Mouse (Mus musculus) fibroblast of lung, adult 2 months (primary cell): Measurements from ENCODE around the gene Ssh1.
A peak's percentile ranks its signal among the peaks of the same experiment; 100 is the strongest.

Experiments used
- DNase-seq: peaks from one replicate; pipeline ENCODE4 v3.0.0-alpha.2; 2011; ENCODE audit warnings: low read depth

The Ssh1 gene

DNA sequence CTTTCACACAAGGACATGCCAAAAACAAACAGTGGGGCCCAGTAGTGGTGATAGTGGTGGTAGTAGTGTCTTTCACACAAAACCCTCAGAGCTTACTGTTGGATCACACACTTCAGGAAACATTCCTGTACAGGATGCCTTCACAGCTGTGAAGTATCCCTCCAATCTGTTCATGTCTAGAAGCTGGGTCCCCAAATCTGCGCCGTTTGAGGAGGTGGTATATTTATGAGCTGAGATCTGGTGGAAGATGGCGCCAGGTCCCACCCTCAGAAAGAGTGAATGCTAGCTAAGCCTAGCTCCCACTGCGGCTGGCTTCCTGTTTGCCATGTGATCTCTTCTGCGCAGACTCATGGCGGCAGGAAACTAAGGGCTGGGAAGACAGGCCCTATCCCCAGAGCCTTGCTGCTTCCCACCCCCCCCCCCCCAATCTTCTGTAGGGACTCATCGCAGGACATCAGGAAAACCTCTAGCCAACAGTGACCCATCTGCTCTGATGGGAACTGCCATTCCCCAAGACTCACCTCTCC is 28.0 kb downstream of the Ssh1 start:
- no peak for DNase-seq

DNA sequence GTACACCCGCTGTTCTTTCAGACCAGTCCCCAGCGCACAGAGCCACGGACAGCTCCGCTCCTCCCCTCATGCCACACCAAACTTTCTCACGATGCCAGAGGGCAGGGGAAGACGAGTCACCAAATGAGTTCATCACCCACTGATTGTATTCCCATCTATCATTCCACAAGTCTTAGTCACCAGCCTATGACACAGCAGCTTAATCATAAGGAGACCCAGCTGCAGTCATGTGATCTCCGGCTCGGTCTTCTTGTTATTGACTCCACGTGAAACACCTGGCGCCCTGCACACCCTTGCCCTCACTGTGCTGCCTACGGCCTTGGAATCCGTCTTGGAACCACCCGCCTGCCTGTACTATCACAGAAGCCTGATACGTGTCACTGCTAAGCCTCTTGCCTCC is 28.7 kb downstream of the Ssh1 start:
- DNase-seq, result no peak

DNA sequence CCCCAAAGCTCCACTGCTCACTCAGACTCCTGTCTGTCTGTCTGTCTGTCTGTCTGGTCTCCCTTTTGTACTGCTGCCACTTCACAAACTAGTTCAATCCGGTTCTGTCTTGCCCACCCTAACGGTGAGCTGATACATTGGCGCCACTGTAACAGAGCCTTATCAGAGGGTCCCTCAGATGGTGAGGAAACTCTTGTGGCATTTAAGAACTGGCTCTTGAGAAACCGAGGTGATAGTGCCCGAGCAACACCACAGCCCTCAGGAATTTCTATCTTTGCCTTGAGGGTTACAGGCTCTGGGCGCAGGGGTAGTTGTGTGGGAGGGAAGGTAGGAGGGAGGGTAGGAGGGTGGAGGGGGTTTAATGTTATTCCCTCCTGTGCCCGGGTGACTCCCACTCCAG is 31.9 kb downstream of the Ssh1 start:
- no peak for DNase-seq

DNA sequence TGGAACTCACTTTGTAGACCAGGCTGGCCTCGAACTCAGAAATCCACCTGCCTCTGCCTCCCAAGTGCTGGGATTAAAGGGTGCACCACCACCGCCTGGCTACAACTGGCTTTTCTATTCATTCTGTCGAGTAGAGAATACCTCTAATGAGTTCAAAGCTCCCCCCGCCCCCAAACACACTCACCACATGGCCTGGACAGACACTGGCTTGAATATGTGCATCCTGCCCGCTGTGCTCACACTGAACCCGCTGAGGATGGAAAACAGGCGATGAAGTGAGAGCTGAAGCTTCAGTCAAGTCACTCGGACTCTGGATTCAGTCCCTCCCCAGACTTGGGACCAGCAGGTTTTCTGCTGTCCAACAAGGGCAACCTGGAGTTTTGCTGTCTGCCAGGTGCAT is 33.3 kb downstream of the Ssh1 start:
- DNase-seq, result no peak

DNA sequence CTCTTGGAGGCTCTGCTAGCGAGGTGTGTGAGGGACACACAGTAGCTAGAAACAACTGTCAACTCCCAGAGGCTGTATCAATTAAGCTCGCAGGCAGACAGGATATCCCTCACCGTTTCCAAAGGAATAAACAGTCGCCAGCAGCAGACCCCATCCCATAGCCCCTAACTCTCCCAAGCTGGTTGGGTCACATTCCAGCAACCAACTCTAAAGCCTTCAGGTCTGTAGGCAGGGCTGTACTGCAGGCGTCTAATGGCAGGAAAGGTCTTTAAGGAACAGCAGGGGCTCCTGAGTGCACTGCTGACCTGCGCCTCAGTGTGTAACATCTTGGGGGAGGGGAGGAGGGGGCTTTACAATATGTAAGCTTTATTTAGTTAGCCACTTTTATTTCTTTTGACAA is 34.7 kb downstream of the Ssh1 start:
- DNase-seq, result no peak

DNA sequence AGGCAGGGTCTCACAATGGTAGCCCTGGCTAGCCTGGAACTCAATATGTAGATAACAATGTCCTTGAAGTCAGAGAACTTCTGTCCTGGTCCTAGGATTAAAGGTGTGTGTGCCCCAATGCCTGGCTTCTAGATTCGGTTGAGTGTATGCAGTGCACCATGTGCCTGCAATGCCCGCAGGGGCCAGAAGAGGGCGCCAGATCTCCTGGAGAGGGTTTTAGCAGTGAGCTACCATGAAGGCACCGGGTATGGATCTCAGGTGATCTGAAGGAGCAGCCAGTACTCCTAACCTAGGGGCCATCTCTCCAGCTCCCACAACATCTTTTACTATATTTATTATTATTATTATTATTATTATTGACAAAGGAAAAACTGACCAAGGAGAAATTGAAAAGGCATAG is 37.2 kb downstream of the Ssh1 start:
- DNase-seq, result peak; percentile 63

DNA sequence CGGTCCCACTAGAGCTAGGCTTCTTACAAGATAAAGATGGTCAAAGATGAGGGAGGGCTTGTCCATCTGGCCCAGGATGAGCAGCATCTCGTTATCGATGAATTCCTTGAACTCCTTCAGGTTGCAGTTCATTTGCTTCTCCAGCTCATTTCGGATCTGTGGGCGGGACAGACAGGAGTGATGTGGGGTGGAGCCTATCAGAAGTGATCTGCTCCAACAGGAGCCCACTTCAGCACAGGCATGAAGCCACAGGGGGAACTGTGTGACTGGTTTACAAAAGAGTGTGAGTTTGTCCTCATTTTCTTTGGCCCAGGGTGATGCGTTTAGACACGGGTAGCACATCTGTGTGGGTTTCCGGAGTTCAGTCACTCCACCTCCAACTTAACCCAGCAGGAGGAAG is 38.0 kb downstream of the Ssh1 start:
- no peak for DNase-seq

DNA sequence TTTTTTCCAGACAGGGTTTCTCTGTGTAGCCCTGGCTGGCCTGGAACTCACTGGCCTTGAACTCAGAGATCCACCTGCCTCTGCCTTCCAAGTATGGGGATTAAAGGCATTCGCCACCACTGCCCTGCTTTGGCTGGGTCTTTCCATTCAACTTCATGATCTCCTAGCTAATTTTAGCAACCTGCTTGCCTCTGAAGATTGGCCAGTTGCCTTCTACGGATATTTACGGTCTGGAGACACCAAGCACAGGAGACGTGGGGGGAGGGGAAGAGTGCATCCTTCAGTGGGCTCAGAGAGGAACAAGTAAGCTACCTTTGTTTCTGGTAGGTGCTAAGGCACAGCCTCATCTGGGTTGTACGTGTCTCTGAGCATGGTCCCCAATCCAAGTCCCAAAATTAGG is 38.4 kb downstream of the Ssh1 start:
- DNase-seq, result no peak

DNA sequence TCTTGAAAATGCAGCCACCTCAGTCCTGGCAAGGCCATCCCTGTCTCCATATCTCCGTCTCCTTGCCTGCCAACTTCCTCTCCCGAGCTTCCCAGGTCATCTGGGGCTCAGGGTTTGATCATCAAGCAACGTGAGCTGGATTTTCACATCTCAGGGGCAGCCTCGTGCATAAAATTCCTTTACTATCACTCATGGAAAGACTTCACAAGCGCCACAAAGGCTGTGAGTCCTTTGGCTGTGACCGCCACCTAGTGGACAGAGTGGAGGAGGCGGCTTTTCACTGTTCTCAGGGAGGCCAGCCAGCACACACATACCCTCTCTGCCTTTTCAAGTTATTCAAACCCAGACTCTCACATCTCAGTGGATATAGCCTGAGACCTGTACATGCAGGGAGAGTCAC is 39.3 kb downstream of the Ssh1 start:
- DNase-seq, result peak; percentile 74

DNA sequence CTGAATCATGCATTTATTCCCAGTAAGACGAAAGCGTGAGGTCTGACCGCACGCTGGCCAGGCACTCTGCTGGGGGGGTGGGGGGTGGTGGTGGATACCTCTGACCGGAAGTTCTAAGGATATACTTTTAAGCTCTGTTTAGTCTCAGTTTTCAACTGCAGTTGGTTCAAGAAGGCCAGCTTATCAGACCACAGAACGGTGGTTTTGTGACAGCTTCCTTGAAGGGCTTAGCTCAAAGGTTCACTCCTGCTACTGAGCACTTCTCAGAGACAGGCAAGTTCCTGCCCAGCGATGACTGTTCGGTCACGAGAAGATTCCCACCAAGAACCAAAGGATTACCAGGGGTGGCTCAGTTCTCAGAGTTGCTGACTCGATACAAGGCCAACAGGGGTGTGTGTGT is 41.2 kb downstream of the Ssh1 start:
- DNase-seq, result peak; percentile 49

DNA sequence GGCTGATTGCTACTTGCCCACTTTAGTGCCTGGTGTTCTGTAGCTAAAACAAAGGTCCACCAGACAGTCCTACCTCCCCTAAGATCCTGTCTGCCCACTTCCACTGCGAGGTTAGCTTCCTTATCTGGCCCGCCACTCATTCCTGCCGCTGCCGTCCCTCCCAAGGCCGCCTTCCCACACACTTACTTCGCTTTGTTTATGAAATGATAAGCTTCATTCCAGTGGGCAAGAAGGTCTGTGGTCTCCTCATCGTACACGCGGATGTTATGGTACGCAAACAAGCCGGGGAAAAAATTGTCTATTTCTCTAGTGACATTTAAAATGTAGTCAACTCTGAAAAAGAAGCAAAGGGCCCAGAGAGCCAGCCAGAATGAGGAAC is 42.0 kb downstream of the Ssh1 start:
- DNase-seq, result no peak

DNA sequence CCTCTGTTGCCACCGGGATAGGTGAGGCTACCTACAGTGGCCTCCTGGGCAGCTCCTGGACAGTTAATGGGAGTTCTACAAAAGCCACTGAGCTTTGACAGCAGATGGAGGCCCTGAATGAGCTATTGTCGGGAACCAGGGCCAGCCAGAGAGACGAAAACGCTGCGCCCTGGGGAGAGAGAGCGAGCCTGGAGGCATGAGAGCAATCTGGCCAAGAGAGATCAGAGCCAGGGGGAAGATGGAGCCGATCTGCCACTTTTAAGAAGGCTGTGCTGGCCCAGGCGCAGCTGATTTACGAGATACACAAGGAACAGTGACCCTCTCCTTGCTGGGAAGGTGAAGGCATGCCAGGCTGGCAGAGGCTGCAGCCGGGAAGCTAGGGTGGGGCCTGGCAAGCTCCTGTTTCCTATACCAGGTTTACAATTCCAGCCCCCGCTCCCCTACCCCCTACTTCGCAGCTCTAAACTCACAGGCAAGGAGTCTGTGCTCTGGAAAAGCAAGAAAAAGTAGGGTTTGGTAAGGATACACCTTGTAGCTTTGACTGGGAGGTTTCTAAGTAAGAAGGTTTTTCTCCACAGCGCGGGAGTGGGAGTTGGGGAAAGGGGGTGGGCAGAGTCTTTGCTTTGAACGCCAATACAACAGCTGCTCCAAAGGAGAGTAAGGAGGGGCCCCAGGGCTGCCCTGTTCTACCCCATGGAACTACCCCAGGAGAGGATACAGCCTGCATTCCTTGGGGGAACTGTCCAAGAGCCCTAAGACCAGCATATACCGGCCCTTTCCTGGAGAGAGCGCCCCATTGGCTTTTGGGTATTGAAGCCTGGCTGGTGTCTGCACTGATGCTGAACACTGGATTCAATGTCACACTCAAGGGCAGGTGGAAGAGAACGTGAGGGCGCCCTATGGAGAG is 42.7 kb downstream of the Ssh1 start:
- no peak for DNase-seq

DNA sequence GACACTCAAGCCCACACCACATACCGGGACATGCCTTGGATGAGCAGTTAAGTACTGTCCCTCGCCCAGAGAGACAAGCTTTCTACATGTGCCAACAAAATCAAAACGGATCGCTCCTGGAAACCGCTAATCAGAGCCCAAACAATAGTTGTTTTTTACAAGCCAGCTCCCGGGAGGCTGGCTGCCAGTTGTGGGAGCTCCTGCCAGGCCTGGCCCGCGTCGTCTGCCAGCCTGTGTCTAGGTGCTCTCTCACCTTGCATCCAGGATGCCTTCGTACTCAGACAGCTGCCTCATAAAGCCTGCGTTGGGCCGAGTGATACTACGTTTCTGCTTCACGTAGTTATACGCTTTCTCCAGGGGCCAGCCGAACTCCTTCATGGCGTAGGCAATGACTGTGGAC is 43.6 kb downstream of the Ssh1 start:
- DNase-seq, result no peak

DNA sequence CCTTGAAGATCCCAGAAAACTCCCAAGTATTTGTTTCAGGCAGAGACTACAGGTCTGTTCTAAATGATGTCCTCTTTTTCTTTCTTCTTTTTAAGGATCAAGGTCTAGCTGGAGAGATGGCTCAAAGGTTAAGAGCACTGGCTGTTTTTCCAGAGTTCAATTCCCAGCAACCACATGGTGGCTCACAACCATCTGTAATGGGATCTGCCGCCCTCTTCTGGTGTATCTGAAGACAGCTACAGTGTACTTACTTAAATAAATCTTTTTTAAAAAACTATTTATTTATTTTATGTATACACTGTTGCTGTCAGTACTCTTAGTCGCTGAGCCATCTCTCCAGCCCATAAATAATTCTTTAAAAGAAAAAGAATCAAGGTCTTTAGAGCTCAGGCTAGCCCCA is 46.4 kb downstream of the Ssh1 start:
- DNase-seq, result no peak

DNA sequence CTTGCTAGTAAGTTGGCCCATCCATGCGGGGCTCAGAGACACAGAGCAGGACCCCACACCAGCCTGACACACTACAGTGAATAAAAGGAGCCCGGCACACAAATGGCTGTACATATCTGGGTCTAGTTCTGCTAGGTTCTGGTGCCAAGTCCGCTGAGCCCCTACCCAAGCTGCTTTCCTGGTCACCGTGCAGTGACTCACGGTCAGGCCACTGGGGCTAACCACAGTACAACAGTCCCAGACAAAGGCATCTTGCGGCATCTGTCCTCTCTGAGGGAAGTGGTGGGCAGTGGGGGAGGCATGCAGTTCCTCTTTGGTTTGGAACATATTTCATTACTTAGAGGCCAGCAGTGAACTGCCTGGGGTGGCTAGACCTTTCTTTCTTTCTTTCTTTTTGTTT is 48.6 kb downstream of the Ssh1 start:
- DNase-seq, result no peak

DNA sequence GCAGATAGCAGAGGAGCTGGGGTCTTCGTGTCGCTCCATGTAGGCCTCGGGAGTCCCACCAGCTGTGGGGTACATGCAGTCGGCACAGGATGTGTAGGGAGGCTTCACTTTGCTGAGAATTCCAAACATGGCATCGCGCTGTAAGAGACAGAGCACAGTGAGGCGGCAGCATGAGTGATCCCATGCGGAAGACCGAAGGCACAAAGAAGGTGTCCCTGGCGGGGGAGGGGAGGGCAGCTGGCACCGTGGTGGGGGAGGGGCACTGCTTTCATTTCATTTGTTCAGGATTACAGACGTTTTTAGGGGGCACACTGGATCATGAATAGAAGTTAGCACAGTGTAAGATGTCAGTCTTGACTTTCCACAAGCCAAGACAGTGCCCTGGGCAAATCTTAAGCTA is 50.4 kb downstream of the Ssh1 start:
- no peak for DNase-seq

DNA sequence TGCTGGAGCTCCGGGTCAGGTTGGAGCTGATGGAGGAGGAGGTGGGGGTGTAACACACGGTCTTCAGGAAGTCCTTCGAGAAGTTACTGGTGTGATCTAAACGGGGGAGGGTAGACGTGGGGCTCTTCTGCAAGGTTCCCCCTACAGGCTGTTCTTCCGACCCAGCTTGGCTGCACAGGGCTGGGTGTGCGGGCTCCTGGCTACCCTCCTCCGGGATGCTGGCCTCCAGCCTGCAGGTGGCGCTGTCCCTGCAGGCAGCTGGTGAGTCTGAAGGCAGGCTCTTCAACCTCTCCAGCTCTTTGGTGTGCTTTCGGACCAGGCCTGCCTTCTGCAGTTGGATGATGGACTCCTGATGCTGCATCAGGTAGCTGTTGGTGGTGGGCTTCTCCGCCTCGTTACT is 51.1 kb downstream of the Ssh1 start:
- DNase-seq, result no peak

DNA sequence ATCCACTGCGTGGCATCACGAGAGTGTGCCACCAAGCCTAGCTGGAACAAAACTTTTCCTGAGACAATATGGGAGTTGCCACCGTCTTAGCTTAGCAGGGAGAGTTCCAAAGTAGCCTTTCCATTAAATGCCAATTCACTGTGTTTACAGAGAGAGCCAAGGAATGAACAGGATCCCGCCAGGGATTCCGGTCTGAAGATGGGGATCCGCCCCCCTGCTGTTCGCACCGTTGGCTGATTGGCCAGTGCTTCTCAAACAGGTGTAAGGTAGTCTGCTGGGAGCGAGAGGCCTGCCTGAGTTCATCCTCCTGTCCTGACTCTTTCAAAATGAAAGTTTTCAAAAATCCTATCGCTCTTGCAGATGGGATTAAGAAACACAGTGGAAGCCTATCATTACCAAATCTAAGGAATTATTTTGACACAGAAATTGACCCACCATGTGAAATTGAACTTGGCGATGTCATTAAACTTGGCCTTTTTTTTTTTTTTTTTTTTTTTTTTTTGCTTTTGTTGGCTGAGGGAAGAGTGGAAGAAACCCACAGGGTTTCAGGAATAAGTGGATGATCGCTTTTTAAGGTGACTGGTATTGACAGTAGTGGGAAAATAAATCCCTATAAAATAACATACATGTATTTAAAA is 54.3 kb downstream of the Ssh1 start:
- no peak for DNase-seq

DNA sequence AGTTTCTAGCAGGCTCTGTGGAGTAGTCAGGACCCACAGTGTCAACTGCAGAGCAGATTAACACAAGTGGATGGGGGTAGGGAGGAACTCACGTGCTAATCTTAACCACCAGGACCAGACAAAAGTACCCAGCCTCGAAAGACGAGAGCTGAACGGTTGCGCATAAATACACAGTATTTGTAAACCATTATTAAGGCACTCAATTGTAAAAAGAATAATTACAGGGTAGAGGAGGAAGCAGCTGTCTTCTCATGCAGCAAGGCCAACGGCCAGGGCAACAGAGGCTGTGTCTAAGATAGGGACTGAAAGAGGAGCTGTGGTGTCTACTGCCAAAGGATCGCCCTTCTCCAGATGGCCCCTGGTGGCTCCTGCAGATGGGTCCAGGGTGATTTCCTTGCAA is 56.0 kb downstream of the Ssh1 start:
- DNase-seq, result no peak

DNA sequence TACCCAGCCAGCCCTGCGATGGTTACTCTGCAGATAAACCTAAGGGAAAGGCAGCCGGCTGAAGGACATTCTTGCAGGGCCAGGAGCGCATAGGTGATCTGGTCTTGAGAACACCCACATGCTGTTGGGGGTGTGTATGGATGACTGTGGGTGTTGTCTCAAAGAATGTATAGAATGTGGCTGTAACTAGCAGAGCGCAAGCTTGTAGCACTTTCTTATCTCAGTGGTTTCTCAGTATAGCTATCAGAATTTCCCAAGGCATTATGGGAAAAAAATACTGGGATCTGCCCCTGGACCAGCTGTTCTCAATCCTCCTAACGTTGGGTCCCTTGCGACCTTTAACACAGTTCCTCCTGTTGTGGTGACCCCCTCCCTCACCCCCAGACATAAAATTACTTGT is 59.8 kb downstream of the Ssh1 start:
- no peak for DNase-seq

DNA sequence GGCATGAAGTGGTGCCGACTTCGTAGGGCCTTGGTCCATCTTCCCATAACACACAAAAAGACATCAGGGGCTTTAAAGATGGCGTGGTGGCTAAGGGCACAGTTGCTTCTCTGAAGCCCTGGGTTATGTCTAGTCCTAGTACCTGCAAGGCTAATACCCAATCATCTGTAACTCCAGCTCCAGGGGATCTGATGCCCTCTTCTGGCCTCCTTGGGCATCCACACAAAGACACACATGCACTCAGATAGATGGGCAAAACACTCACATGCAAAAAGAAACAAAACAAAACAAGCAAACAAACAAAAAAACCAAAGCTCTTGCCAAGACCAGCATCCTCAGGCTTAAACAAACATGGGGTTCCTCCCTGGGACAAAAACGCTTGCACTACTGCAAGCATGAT is 60.2 kb downstream of the Ssh1 start:
- DNase-seq, result no peak

DNA sequence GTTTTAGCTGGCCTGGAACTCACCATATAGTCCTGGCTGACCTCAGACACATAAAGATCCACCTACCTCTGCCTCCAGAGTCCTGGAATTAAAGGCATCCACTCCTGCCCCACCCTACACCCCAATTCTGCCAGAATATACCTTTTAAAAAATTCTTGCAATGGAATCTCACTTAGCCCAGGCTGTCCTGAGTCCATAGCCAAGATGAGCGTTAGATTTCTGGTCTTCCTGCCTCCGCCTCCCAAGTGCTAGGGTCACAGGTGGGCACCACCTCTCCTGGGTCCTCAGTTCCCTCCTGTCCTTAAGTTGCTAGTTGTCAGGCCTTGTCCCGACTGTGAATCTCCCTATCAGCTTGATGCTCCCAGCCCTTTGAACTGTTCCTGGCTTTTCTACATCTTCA is 61.4 kb downstream of the Ssh1 start:
- DNase-seq, result no peak
